Mouse (Mus musculus): ENCODE results near the gene Rbp3. TPM values are rescaled to one million over a fixed set of nuclear protein-coding genes. Genes with fewer than 3 reads are reported as not detected.

The Rbp3 gene
- polyA plus RNA-seq, 1 experiment, result not detected

- DNase-seq, result no peak
- Histone ChIP-seq H3K4me1 (ENCODE audit: control insufficient read depth, insufficient read depth, low read length) (no peaks in the 10 kb centered on the region), H3K4me3 (replicated peaks; ENCODE audit: extremely low read depth, low read depth, low read length) (no peak overlapping the region)
- TF ChIP-seq POLR2A (IDR thresholded peaks at IDR 0.05; ENCODE audit: borderline replicate concordance, extremely low read depth, low read depth, low read length) (no peak), CTCF (IDR thresholded peaks at IDR 0.05; ENCODE audit: insufficient read depth, low read length) (no peak)
- 58% methylated on average over 7 of the region's 7 CpGs for WGBS
Observed at GRCm38 (mm10) chr14:33965675-33966074, 11.9 kb downstream of the Rbp3 start.

DNA sequence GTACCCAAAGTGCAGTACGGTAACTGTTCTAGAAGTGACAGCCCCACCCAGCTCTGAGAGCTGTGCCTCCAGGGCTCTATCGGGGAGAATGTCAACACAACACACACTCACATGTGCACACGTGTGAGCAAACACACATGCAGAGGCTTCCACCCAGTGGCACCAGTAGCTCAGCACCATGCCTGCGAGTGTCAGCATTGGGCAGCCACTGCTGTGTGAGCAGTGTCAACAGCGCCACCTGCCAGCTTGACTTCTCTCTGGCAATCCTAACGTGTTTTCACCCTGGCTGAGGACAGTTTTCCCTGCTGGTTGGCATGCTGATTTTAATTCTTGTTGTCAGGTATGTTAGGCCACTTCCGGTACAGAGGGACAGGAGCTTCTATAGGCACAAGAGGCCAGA is 18.9 kb downstream of the Rbp3 start:
- Histone ChIP-seq H3K4me3 (replicated peaks; ENCODE audit: extremely low read depth, low read depth, low read length) (no peak overlapping the region), H3K4me1 (ENCODE audit: control insufficient read depth, insufficient read depth, low read length) (no peaks in the 10 kb centered on the region)
- 41% methylated on average over 7 of the region's 7 CpGs for WGBS
- no peak for DNase-seq
- TF ChIP-seq POLR2A (IDR thresholded peaks at IDR 0.05; ENCODE audit: borderline replicate concordance, extremely low read depth, low read depth, low read length) (no peak), CTCF (IDR thresholded peaks at IDR 0.05; ENCODE audit: insufficient read depth, low read length) (peak; percentile 31; the same call in 1 of the 2 replicates)

- WGBS, result 63% methylated on average over 5 of the region's 5 CpGs
- TF ChIP-seq CTCF (IDR thresholded peaks at IDR 0.05; ENCODE audit: insufficient read depth, low read length) (no peak), POLR2A (IDR thresholded peaks at IDR 0.05; ENCODE audit: borderline replicate concordance, extremely low read depth, low read depth, low read length) (no peak)
- Histone ChIP-seq H3K4me3 (replicated peaks; ENCODE audit: extremely low read depth, low read depth, low read length) (no peak overlapping the region), H3K4me1 (ENCODE audit: control insufficient read depth, insufficient read depth, low read length) (no peaks in the 10 kb centered on the region; the same call in 1 of the 2 replicates)
- no peak for DNase-seq
Observed at GRCm38 (mm10) chr14:33974752-33975151, 20.9 kb downstream of the Rbp3 start.

- WGBS, result 44% methylated on average over 7 of the region's 7 CpGs
- H3K4me3 ChIP-seq (replicated peaks; ENCODE audit: extremely low read depth, low read depth, low read length), result no peak overlapping the region
- no peak for DNase-seq
- no peaks in the 10 kb centered on the region; the same call in 1 of the 2 replicates for H3K4me1 ChIP-seq (ENCODE audit: control insufficient read depth, insufficient read depth, low read length)
- no peak for TF ChIP-seq POLR2A (IDR thresholded peaks at IDR 0.05; ENCODE audit: borderline replicate concordance, extremely low read depth, low read depth, low read length)
- TF ChIP-seq CTCF (IDR thresholded peaks at IDR 0.05; ENCODE audit: insufficient read depth, low read length), result no peak
Observed at GRCm38 (mm10) chr14:33977748-33978147, 23.9 kb downstream of the Rbp3 start.

- Histone ChIP-seq H3K4me3 (replicated peaks; ENCODE audit: extremely low read depth, low read depth, low read length) (no peak within 1 kb of the TSS), H3K4me1 (ENCODE audit: control insufficient read depth, insufficient read depth, low read length) (no peaks in the 10 kb centered on the region; the same call in 1 of the 2 replicates)
- TF ChIP-seq POLR2A (IDR thresholded peaks at IDR 0.05; ENCODE audit: borderline replicate concordance, extremely low read depth, low read depth, low read length) (no peak), CTCF (IDR thresholded peaks at IDR 0.05; ENCODE audit: insufficient read depth, low read length) (no peak)
- no peak for DNase-seq
- WGBS, result 2% methylated on average over 25 of the region's 25 CpGs
Observed at GRCm38 (mm10) chr14:33978604-33979059, 24.8 kb downstream of the Rbp3 start, which contains the start of gene Zfp488. Zfp488 (minus strand) TSS chr14:33978764.

DNA sequence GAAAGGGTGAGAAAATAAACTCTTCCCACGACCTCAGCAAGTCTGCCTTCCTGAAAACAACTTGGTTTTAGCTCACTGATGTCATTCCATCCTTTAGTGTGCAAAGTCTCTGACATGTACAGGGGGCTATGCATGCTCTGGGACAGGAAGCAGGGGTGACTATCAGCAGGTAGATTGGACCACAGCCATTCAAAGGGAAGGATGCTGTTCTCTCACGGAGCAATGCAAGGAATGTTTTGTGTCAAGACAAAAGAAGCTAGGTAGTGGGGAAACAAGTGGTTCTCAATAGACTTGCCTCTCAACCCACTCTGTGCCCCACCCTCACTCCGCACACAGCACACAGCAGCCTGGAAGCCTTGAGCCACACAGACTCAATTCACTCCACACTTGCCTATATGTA is 35.4 kb downstream of the Rbp3 start:
- WGBS, result 42% methylated on average over 3 of the region's 3 CpGs
- DNase-seq, result no peak

GRCm38 (mm10) chr14:33991971-33992370 is 38.2 kb downstream of the Rbp3 start:
- 71% methylated on average over 4 of the region's 4 CpGs for WGBS
- no peak overlapping the region for H3K4me3 ChIP-seq (replicated peaks; ENCODE audit: extremely low read depth, low read depth, low read length)
- DNase-seq, result no peak
- no peaks in the 10 kb centered on the region for H3K4me1 ChIP-seq (ENCODE audit: control insufficient read depth, insufficient read depth, low read length)
- TF ChIP-seq POLR2A (IDR thresholded peaks at IDR 0.05; ENCODE audit: borderline replicate concordance, extremely low read depth, low read depth, low read length), result no peak

More for the DNA sequence above, 35.4 kb downstream of the Rbp3 start:
- no peak for TF ChIP-seq CTCF (IDR thresholded peaks at IDR 0.05; ENCODE audit: insufficient read depth, low read length)
- no peak for TF ChIP-seq POLR2A (IDR thresholded peaks at IDR 0.05; ENCODE audit: borderline replicate concordance, extremely low read depth, low read depth, low read length)
- Histone ChIP-seq H3K4me3 (replicated peaks; ENCODE audit: extremely low read depth, low read depth, low read length) (no peak overlapping the region), H3K4me1 (ENCODE audit: control insufficient read depth, insufficient read depth, low read length) (no peaks in the 10 kb centered on the region)

GRCm38 (mm10) chr14:33993051-33993450 is 39.2 kb downstream of the Rbp3 start:
- no peaks in the 10 kb centered on the region for H3K4me1 ChIP-seq (ENCODE audit: control insufficient read depth, insufficient read depth, low read length)
- H3K4me3 ChIP-seq (replicated peaks; ENCODE audit: extremely low read depth, low read depth, low read length), result no peak overlapping the region
- TF ChIP-seq POLR2A (IDR thresholded peaks at IDR 0.05; ENCODE audit: borderline replicate concordance, extremely low read depth, low read depth, low read length) (no peak), CTCF (IDR thresholded peaks at IDR 0.05; ENCODE audit: insufficient read depth, low read length) (no peak)
- WGBS, result 88% methylated on average over 9 of the region's 9 CpGs
- no peak for DNase-seq

DNA sequence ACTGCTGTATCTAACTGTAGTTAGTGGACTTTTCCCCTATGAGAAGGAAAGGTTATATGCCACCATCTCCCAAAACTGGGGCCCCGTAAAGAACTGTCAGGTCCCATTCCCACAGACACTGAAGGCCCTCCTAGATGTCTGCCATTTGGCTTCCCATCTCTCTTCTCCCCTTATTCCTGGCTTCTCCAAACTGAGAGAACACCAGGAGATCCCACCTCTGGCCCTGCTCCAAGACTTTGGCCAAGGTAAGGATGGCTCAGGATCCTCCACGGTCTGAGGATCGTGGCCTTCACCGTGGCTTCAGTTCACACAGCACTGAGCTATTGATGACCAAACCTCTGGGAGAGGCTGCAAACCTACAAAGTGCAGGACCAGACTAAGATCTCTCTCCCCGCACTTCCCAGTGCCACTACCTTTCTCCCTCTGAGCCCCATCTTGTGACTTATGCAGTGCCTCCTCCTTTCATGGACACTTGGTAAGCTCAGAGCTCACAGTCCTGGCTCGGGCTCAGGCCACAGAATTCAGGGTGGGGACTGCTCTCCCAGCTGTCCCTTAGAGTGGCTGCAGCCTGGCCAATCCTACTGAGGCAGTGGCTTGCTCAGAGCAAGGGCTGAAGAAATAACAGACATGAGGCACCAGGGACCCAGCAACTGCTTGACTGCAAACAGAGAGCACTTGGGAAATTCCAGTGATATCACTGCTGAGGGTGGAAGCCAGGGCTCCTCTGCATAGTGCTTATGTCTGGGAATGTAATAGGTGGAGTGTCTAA is 39.9 kb downstream of the Rbp3 start:
- WGBS, result 85% methylated on average over 6 of the region's 6 CpGs
- DNase-seq, result no peak
- H3K4me1 ChIP-seq (ENCODE audit: control insufficient read depth, insufficient read depth, low read length), result no peaks in the 10 kb centered on the region
- H3K4me3 ChIP-seq (replicated peaks; ENCODE audit: extremely low read depth, low read depth, low read length), result no peak overlapping the region
- TF ChIP-seq CTCF (IDR thresholded peaks at IDR 0.05; ENCODE audit: insufficient read depth, low read length) (no peak), POLR2A (IDR thresholded peaks at IDR 0.05; ENCODE audit: borderline replicate concordance, extremely low read depth, low read depth, low read length) (no peak)

- 47% methylated on average over 6 of the region's 6 CpGs for WGBS
- TF ChIP-seq CTCF (IDR thresholded peaks at IDR 0.05; ENCODE audit: insufficient read depth, low read length), result no peak
- no peak for TF ChIP-seq POLR2A (IDR thresholded peaks at IDR 0.05; ENCODE audit: borderline replicate concordance, extremely low read depth, low read depth, low read length)
Observed at GRCm38 (mm10) chr14:33997427-33997826, 43.6 kb downstream of the Rbp3 start.

More at GRCm38 (mm10) chr14:33997427-33997826, 43.6 kb downstream of the Rbp3 start:
- Histone ChIP-seq H3K4me3 (replicated peaks; ENCODE audit: extremely low read depth, low read depth, low read length) (no peak overlapping the region), H3K4me1 (ENCODE audit: control insufficient read depth, insufficient read depth, low read length) (no peaks in the 10 kb centered on the region)
- DNase-seq, result no peak
